Mouse (Mus musculus) erythroblast, adult 5-6 weeks (primary cell): ENCODE data around the gene Kif16b. TPM values are rescaled to one million over a fixed set of nuclear protein-coding genes. Genes with fewer than 3 reads are reported as not detected.

ENCODE experiments used
- ATAC-seq: replicated peaks from 2 replicates; pipeline ENCODE4 v1.8.0; 2016; ENCODE audit warnings: moderate number of reproducible peaks, mild to moderate bottlenecking, moderate TSS enrichment, inconsistent platforms; ENCODE audit not compliant: poor library complexity, low FRiP score, severe bottlenecking
- total RNA-seq, 2 experiments: library from RNA; stranded (forward) in 1 of 2; stranded (reverse) in 1 of 2; fragments of 150-400 nt in 1 of 2; fragments of 200-764, 138-1000 nt in 1 of 2; gene quantifications; 2 replicates each; pipeline versions ENCODE4 v1.2.3 to v1.2.4; 2015 to 2017; ENCODE audit warnings: low replicate concordance in 2 of 2

Gene Kif16b
- total RNA-seq, 2 experiments from 2014 or later, result 2.0 to 15.0 TPM

DNA sequence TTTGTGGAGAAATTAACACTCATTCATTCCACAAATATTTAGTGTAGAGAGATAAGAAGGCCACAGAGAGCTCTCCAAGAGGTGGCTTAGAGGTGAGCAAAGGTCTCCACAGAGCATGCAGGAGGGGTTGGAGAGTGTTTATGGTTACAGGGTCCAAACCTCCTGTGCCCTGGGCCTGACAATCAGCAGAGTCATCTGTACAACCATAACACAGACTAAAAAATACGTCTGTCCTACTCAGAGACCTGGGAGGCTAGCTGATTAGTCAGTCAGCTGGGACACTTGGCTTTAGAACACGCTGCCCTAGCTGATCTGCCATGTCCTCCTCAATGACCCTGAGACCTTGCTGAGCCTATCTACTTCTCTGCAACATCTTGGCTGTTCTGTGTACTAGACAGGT lies 24.7 kb downstream of the Kif16b start:
- no peak for ATAC-seq

DNA sequence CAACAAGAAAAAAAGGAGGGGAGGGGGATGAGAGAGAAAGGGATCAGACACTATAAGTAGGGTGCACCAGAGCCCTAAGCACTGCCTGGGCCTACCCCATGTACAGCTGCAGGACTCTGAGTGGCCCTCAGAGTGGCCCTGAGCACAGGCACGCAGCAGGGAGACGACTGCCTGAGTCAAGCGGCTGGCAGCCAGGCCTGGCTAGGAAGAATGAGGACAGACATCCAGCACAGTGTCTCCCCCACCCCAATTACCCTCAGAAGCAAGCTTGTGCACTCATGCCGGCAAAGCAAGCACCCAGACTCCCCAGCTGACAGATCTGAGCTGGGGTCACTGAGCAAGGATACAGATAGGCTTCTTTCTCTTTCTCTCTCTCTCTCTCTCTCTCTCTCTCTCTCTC lies 25.4 kb downstream of the Kif16b start:
- ATAC-seq, result no peak

DNA sequence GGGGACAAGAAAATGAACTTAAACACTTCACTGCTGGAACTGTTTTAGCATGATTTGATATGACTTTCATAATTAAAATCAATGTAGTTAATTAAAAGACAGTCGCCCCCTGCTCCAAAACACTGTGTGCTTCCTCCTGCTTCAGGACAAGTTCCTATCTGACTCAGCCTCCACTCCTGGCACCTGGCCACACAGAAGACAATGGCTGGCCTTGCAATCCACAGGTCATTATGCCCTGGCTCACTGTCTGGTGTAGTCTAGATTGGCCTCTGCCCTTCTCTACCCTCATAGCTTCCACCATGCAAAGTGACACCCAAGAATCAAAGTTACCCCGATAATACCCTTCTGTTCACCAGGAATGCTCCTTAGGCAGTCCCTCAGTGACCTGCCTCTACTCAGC lies 26.8 kb downstream of the Kif16b start:
- no peak for ATAC-seq

DNA sequence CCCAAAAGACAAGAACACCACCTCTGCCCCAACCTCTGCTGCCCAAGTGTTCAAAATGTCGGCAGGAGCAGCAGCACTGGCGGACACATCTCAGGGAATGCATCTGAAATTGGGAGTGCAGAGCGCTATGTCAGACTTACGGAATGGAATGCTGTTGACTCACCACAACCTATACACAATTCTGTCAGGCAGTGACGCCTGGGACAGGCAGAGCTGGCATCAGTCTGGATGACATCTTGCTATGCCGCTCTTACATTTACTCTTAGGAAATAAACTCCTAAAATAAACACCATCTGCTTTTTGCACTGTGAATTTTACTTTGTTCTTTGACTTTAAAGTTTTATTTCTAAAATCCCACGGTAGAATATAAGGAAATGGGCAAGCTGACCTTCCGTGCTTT lies 31.3 kb downstream of the Kif16b start:
- no peak for ATAC-seq

DNA sequence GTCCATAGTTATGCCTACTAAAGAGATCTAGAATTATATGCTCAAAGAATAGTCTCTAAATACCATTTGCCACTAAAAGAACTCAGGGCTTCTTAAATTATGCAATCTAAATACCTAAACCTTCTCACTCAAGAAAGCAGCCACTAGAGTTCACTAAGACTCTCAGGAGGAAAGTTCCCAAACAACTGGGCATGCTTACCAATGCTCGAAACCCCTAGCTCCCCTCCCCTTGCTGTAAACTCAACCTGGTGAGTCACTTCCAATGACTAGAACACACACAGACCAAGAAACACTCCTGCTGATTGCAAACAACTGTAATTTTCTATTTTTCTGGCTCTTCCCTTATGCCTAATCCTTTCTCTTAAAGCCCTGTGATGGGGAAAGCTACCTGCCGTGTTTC lies 33.9 kb downstream of the Kif16b start:
- no peak for ATAC-seq

DNA sequence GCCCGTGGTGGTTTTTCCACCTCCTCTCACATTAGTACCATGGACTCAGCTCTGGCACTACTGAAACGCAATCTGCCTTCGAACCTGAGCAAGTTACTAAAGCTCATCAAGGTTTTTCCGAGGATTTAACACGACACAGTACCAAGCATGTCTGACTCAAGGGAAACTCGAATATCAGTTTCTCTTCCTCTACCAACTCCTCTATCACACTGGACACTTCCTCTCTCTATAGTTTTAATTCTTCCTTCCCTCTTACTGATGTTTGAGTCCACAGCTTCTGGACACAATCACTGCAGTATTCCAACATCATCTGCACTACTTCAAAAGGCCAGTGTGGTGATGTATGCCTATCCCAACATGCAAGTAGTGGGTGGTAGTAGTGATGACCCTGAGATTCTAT lies 40.3 kb downstream of the Kif16b start:
- no peak for ATAC-seq

DNA sequence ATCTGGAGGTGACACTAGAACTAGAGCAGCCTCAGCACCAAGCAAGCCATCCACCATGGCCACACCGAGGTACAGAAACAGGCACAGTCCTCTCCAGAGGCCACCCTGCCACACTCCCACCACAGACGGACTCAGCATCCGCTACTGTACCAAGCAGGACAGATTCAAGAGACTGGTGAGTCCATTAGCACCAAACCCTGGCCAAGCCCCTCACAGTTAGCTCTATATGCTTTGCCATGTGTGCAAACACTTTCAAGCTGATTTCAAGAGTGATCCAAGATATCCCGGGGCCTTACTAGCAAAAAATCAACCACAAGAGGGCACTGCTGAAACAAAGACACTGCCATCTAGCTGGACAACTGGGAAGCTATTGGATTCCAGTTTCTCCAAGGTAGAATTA lies 41.9 kb downstream of the Kif16b start:
- ATAC-seq, result no peak

DNA sequence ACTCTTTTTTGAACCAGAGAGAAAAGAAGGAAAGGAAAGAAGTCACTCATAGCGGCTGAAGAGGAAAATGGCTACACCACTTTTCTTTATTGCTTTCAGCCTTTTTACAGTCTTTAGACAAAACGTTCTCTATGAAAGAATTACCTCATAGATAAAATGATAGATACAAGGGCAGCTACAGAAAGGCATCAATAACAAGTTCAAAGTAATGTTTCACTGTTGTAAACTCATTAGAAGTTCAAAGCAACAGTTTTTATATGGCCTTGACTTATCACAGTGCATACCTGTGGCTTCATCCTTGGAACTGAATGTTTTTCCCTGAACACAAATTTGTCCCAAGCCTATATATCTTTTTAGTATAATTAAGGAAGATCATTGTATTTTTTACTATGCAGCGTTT lies 62.6 kb downstream of the Kif16b start:
- no peak for ATAC-seq

DNA sequence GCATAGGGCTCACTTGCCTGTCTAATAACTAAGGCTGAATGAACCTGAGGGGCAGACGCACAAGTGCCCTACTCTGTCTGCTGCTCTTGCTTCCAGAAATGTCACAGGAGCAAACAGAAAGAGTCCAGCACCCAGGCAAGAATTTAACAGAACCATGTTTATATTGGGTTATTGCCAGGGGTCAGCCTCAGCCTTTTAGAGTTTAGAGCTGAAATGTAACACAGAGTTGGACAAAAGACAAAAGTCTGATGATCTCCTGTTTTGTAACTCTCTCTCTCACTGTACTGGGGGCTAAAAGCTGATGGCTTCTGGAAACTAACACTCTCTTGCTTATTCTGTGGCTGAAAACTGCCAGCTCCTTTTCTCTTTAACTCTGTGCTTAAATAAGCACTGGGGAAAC lies 63.2 kb downstream of the Kif16b start:
- ATAC-seq, result no peak

DNA sequence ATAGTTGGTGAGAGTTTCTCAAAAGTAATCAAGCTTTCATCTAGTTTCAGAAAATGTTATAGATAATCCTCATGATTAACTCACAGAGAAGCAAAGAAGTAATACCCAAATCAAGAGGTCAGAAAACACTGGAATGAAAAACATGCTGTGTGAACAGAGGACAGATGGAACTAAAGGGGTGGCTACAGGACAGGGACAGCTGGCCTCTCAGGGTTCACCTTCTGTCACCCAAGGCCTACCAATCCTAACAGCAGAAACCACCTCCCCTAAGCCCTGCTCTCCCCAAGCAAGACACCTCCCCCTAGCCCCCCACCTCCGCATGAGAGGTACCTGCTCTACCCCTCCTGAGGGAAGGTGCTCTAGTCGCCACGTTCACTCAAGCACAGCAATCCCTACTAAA lies 66.6 kb downstream of the Kif16b start:
- no peak for ATAC-seq

DNA sequence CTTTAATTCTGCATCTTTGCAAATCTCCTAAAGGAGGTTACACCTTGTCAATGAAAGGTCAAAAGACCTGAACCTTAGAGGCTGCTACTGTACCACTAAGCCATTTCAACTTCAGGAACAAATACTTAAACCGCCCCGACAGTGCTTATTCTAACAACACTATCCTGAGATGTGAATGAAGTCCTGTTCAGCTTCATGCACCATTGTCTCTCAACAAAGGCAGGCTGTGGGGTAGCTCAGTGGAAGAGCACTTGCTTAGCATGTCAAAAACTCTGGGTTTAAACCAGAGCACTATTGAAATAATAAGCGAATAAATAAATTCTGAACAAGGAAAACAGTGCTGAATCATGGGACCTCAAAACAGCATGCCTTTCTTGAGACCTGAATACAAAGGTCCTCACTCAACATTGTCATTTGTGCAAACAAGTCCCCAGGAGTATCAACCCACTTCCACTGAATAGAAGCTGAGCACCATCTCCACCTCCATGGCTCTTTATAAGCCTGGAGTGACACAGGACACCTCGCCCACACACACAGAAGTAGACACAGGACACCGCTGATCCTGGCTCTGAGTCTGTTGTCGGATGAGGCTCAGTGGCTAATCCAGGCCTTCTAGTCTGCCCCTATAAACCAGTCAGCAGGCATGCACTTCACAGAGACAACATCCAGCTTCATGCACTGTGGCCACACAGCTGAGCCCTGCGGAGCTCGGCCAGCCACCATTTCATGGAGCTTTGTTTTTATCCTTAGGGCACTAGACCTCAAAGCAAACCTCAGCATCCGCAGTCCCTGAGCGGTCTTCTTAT lies 68.5 kb downstream of the Kif16b start:
- no peak for ATAC-seq

DNA sequence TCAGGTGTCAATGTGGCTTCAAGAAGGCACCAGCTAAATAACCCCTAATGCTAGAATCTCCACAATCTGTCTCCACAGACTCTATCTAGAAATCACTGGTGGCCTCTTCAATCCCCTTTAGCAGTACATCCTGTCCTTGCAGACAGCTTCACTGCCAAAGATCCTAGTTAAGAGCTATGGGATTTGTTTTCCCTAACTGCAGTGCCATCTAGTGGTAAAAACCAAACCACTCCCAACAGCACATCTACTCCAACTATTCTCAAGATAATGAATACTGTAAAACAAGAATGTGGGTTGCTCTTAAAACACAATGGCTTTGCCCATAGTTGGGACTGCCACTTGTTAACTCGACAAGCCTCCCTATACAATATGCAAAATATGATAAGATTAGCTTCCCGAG lies 88.3 kb downstream of the Kif16b start:
- no peak for ATAC-seq

DNA sequence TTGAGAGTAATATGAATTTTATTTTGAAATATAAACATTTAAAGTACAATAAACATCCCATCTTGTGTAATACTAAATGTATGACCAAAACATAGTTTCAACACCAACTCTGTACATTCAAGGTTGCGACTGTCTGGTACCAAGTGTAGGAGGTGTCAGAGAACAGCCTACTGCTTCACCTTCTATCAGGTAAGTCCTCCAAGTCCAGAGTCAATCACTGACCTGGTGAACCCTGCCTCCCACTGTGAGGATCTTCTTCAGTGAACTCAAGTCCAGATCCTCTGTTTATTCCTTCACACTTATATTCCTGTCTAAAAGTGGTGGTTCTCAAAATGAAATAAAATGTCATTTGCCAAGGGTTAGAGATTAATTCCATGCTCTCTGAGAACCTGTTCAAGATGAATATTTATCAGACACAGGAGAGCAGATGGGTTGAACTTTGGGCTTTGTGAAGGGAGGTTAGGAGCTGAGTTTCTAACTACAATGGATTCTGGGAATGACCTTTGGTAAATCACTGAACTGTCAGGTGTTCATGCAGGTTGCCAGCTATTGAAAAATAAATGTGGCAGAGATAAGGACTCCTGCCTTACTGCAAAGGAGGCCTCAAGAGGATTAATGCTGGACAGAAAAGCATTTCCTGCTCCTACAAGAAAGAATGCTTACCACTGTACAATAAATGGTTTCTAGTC lies 97.4 kb downstream of the Kif16b start:
- no peak for ATAC-seq

DNA sequence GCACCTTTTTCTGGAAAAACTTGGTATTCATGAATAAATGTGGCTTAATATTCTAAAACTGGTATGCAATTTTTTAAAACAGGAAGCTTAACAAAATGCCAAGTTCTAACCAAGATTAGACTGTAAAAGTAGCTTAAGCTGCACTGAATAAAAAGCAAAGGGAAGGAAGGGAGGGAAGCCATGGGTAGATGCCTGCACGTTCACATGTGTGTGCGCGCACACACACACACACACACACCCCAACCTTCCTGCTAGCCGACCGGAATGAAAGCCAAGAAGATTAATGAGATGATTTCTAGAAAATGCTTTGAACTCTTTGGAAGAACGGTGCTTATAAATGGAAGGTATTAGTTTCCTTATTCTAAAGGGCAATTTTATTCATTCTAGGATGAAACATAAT lies 104.0 kb downstream of the Kif16b start:
- no peak for ATAC-seq

DNA sequence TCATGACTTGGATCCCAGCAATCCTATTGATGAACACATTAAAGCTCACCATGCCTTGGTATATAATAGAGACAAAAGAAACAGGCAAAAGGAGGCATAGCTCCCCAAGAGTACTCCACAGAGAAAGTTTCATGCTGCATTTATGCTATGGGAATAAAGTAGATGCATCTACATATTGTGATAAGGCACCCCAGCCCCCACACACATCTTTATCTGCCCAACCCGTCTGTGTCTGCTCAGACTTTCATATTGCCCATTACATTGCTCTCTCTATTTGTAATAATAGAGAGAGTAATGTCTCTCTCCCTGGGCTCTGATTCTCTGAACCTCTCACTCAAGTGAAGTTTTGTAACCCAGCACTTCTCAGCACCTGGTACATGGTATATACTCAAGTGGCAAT lies 126.0 kb downstream of the Kif16b start:
- ATAC-seq, result no peak

DNA sequence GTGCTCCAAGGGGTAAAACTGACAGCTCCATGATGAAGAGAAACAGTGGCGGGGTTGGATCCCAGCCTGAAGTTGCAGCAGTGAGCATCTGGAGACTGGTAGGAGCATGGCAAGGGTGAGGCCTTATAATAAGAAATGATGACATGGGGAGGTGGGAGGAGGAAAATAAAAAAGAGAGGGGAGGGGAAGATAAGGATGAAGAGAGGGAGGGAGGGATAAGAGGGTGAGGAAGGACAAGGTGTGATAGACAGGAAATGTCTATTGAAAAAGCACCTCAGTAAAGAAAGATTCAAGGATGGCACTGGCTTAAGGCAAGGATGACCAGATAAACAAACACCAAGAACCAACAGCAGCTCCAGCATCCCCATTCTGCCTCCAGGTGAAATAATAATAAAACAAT lies 126.6 kb downstream of the Kif16b start:
- ATAC-seq, result no peak

DNA sequence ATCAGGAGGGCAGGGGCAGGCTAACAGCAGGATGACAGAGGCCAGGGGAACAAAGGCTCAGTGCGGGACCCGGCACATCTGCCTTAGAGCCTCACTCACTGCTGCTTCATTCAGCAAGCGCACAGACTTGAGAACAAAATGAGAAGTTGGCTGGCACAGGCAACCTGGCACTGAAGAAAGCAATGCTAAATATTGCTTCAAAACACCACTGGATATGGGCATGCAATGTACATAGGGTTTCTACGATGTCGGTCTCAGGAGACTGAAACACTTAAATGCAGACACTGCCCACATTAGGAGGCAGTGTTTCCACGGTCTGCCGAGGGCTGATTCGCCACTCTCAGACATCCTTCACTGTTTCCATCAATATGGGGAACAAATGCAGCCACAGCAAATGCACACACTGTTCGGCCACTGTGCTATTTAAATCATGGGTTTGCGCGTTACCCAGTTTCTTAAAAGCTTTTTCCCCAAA lies 131.6 kb downstream of the Kif16b start:
- no peak for ATAC-seq

DNA sequence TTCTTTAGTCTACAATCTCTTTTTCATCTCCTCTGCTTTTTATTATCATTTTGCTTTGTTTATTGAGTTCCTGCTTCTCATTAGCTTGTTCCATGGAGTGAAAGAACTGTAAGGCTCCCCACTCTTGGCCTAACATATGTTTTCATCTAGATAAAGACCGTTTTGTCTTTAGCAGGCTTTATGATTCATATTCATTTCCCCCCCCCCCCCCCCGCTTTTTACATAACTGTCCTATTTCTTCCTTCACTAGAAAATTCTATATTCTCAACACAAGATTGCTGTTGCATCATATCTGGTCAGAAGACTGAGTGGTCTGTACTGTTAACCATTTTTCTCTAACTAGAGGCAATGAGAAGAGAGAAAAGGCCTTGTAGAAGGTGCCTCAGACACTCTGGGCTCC lies 137.1 kb downstream of the Kif16b start:
- no peak for ATAC-seq

DNA sequence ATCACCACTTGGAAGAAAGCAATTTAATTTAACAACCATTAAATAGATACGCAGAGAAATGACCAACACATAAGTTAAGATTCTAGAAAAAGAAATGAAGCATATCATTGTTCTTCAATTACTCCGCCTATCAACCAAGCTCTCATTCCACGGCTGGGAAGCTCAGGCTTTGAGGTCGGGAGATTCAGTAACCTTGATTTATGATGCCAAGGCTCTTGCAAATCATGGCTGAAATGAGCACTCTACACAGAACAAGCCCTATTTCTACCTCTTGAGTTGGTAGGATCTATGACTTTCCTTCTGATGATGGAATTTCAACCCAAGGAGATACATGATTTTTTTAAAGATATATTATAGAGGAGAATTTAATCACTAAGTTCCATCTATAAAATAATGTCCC lies 140.5 kb downstream of the Kif16b start:
- no peak for ATAC-seq

DNA sequence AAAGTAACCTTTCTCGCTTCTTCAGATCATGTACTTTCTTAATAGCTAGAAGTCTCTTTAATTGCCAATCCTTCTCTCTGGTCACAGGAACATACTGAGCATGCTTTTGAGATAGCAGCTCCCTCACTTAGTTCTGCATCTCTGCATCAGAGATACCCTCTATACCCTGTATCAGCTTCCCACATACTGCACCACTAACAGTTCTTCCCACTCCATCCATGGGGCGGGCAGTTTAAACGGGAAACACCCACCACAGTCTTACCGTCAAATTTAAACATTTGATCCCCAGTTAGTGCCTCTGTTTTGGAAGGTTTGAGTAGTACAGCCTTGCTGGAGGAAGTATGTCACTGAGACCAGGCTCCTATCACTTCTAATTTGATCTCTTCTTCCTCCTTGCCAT lies 142.1 kb downstream of the Kif16b start:
- ATAC-seq, result no peak

DNA sequence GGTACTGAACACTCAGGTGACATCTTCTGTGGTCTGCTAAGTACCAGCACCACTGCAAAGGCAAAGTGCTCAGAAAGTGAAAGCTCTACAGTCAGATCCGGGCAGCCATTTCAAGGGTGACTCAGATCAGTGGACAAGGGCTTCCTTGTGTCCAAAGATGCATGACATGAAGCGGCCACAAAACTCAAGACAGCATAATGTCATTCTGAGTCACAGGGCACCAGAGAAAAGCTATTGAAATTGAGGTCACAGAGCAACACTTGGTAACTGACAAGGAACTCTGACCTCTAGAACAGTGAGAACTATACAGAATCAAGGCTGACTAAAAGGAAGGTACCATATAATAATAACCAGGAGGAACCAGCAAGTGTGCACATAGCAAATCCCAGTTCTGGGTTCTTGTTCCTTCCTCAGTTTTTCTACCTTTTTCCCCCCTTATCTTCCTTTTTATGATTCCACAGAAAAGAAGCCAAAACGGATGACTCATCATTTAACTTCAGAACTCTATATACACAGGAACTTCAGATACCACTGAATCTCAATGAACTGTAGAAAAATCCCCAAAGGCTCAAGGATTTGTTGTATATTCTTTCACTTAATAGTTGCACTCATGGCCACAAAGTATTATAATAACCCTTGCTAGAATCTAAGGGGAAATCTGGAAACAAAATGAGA lies 143.1 kb downstream of the Kif16b start:
- ATAC-seq, result no peak
